Mouse (Mus musculus): ENCODE measurements around the gene 4930402H24Rik.

GRCm38 (mm10) chr2:130707057-130707456 is 199.1 kb downstream of the 4930402H24Rik start:
- no peak for TF ChIP-seq CTCF (IDR thresholded peaks at IDR 0.05; ENCODE audit: control insufficient read depth, insufficient read depth, insufficient read length)
- TF ChIP-seq USF1 (IDR thresholded peaks at IDR 0.05; ENCODE audit: low read depth) = no peak
- TF ChIP-seq MYOG (IDR thresholded peaks at IDR 0.05; ENCODE audit: control insufficient read depth, extremely low read depth, insufficient read length) = no peak
- no peak for TF ChIP-seq MYOD1 (IDR thresholded peaks at IDR 0.05; ENCODE audit: control insufficient read depth, insufficient read length, low read depth)
- TF ChIP-seq MAX (IDR thresholded peaks at IDR 0.05) = no peak
- no peak for TF ChIP-seq CEBPB (IDR thresholded peaks at IDR 0.05; ENCODE audit: low read depth)
- no peak for TF ChIP-seq FOSL1 (IDR thresholded peaks at IDR 0.05; ENCODE audit: insufficient read depth, low read length, poor library complexity, severe bottlenecking)
